Mouse (Mus musculus) gastrocnemius, adult 2 months (tissue): Measurements from ENCODE around the gene Mb. TPM values are rescaled to one million over a fixed set of nuclear protein-coding genes. Genes with fewer than 3 reads are reported as not detected.

Experiments
- DNase-seq: peaks from one replicate; pipeline ENCODE4 v3.0.0; 2022
- H3K27ac ChIP-seq: fragments of 200-600 bp; 2 replicates; pipeline ENCODE4 v1.8.1; 2022; ENCODE audit warnings: mild to moderate bottlenecking
- H3K4me3 ChIP-seq: fragments of 200-600 bp; 2 replicates; pipeline ENCODE4 v1.8.1; 2022; ENCODE audit warnings: mild to moderate bottlenecking, moderate library complexity
- CTCF ChIP-seq: fragments of 200-600 bp; IDR thresholded peaks from 2 replicates; pipeline ENCODE4 v1.8.1; 2022; ENCODE audit warnings: antibody characterized with exemption, mild to moderate bottlenecking, moderate library complexity
- intact Hi-C: fragments of 180-260 bp; cut with DNase I; formaldehyde crosslinking; loops from one replicate; pipeline ENCODE4 v1.15.1; 2025
- total RNA-seq, 2 experiments: library from RNA; stranded (reverse); gene quantifications; 2 replicates each; pipeline ENCODE4 v1.2.3; 2021

The Mb gene
- total RNA-seq, 2 experiments from 2014 or later = 3,091 to 7,772 TPM

- TF ChIP-seq CTCF = no peak
- Histone ChIP-seq H3K4me3 (no peak overlapping the region), H3K27ac (no peak overlapping the region)
- no peak for DNase-seq
- intact Hi-C loops = no loop called here
Measured at GRCm38 (mm10) chr15:77058566-77058965, 8.1 kb upstream of the Mb start.

DNA sequence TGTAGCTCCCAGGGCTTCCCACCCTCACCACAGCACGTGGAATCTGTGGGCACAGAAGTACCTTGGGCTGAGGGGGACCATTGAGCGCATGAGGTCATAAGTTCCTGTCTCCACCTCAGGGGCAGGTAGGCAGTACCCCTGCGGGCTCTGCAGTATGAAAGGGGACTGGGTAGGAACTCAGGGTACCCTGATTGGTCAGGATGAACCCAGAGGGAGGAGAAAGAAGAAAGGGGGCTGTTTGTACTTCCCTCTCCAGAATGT is 6.3 kb upstream of the Mb start:
- no peak for TF ChIP-seq CTCF
- no peak overlapping the region for H3K27ac ChIP-seq
- intact Hi-C loops = no loop called here

GRCm38 (mm10) chr15:77056001-77056790 is 5.7 kb upstream of the Mb start:
- Histone ChIP-seq H3K4me3 (no peak overlapping the region), H3K27ac (no peak overlapping the region)
- DNase-seq = no peak
- intact Hi-C loops = no loop called here
- TF ChIP-seq CTCF = no peak

More for the DNA sequence above, 6.3 kb upstream of the Mb start:
- no peak for DNase-seq
- H3K4me3 ChIP-seq = no peak overlapping the region

DNA sequence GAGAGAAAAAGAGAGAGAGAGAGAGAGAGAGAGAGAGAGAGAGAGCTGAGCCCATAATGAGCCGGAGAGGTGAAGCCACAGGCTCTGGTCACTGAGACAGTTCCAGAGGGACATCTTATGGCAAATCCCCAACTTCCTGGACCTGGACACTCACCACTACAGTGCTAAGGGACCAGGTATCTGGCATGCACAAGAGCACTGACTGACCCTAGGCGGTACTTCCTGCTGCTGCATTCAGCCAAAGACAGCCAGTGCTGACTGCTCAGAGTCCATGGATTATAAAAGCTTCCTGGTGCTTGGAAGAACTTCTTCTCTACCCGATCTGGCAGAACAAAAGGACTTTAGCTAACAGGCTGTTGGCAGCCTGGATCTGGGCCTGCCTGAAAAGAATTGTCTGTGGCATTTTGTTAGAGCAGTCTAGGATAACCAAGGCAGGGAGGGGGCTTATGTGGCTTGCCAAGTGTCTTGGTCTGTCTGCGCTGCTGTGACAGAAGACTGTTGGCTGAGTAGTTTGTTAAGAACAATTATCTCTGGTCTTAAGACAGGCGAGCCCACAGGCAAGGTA is 4.2 kb upstream of the Mb start:
- Histone ChIP-seq H3K4me3 (no peak overlapping the region), H3K27ac (peak overlapping the region; percentile 8; the same call in 1 of the 2 replicates)
- DNase-seq = no peak
- intact Hi-C loops = no loop called here
- TF ChIP-seq CTCF = no peak

- DNase-seq = no peak
- intact Hi-C loops = no loop called here
- no peak for TF ChIP-seq CTCF
- H3K4me3 ChIP-seq = no peak overlapping the region
- no peak overlapping the region for H3K27ac ChIP-seq
Measured at GRCm38 (mm10) chr15:77053021-77053420, 2.6 kb upstream of the Mb start.

DNA sequence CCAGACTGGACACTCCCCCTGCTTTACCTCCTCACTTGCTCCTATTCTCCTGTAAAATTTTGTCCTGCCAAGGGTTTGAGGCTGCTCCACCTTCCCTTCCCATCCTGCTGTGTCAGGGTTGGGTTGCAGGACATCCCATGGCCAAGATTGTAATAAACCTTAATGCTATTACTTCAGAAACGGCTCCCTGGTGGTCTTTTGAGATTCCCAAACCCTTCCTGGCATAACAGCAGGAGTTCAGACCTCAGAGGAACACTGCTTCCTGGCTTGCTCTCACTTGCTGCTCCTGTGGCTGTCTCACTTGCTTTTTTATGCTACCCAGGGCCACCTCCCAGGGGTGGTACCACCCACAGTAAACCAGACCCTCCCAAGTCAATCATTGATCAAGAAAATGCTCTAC is 1.7 kb upstream of the Mb start:
- no peak for DNase-seq
- TF ChIP-seq CTCF = no peak
- Histone ChIP-seq H3K27ac (no peak overlapping the region), H3K4me3 (peak overlapping the region; percentile 21; the same call in 1 of the 2 replicates)
- intact Hi-C loops = no loop called here

- intact Hi-C loops = no loop called here
- Histone ChIP-seq H3K4me3 (peak overlapping the region; percentile 60), H3K27ac (peak overlapping the region; percentile 89)
- DNase-seq = peak; percentile 81
- TF ChIP-seq CTCF = no peak
Measured at GRCm38 (mm10) chr15:77045609-77046008, 4.9 kb downstream of the Mb start.

DNA sequence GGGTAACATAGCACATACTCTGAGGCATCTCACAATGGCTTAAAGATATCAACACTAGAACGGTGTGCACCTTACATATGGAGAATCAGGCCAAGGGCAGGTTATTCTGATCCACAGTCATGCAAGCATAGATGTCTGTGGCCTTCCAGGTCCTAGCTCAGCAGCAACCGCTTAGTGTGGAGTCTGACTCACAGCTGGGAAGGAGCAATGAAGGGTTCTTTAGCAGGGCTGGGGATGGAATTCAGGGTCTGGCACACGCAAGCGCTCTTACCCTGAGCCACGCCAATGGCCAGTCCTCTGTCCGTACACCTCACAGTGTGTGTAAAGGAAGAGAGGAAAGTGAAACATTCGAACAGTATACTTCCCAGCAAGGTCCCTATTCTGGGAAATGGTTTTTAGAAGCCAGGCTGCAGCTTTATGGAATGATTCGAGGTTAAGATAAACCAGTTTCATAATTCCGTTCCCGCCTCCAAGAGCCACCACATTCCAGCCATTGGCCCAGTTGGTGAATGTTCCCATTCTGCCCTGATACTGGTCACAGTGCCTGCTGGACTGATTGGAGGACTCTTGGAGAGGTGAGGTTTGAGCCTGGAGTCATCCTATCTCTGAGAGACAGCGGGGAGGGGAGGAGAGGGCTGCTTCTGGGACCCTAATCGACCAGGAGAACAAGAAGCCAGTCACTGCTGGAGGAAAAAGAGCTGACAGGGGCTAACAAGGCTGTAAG is 5.7 kb downstream of the Mb start, which contains the start of gene Apol6:
Apol6 (plus strand) TSS at position 133 of the 724 bp plus-strand sequence.
- intact Hi-C loops = no loop called here
- Histone ChIP-seq H3K4me3 (peak within 1 kb of the TSS; percentile 60), H3K27ac (peak within 1 kb of the TSS; percentile 89)
- TF ChIP-seq CTCF = no peak
- DNase-seq = peak; percentile 58

- intact Hi-C loops = no loop called here
- H3K27ac ChIP-seq = no peak overlapping the region
- TF ChIP-seq CTCF = no peak
Measured at GRCm38 (mm10) chr15:77040784-77041183, 9.7 kb downstream of the Mb start.

GRCm38 (mm10) chr15:77039211-77039700 is 11.2 kb downstream of the Mb start:
- H3K27ac ChIP-seq = no peak overlapping the region
- DNase-seq = no peak
- H3K4me3 ChIP-seq = no peak overlapping the region
- intact Hi-C loops = loop anchor here (5.0 kb wide), 2 partner anchors 113 to 323 kb away; no protein-coding TSS in a partner anchor
- TF ChIP-seq CTCF = no peak

More at GRCm38 (mm10) chr15:77040784-77041183, 9.7 kb downstream of the Mb start:
- DNase-seq = no peak
- no peak overlapping the region for H3K4me3 ChIP-seq

DNA sequence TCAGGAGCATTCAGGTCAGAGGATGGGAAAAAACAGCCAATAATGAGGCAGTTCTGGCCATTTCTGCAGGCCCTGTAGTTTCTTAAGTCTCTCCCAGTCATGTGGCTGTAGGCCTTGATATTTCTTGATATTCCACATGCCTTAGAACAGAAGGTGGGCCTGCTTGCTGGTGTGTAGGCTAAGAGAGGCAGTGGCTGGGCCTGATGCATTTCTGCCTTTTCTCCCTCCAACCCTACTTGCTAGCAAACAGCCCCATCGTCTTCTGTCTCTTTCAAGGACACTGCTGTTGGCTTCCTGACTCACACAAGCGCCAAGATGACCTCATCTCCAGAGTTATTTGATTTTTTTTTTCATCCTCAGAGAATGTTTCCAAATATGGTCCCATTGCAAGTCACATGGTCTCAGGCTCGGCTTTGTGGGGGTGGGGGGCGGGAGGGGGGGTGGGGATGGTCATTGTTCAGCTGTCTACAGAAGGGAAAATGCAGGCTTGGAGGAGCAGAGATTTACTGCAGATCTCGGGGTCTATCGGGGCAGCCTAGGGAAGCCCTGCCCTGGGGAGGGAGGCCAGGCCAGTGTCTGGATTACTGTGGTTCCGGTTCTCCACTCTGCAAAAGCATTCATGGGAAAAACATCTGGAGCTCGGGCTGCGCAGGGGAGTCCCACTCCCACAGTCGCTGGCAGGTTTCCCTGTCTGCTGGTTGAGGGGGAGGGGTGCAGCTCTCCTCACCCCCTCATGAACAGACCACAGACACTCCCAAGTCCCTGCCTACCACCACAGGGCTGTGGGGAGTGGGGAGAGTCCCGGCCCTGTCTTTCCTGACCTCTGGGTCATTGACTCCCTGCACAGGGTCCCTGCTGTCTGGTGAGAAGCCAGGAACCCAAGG is 12.9 kb downstream of the Mb start:
- Histone ChIP-seq H3K27ac (peak overlapping the region; percentile 94), H3K4me3 (peak overlapping the region; percentile 54)
- peak; percentile 84 for DNase-seq
- intact Hi-C loops = loop anchor here (5.0 kb wide), 2 partner anchors 115 to 325 kb away; no protein-coding TSS in a partner anchor
- no peak for TF ChIP-seq CTCF

DNA sequence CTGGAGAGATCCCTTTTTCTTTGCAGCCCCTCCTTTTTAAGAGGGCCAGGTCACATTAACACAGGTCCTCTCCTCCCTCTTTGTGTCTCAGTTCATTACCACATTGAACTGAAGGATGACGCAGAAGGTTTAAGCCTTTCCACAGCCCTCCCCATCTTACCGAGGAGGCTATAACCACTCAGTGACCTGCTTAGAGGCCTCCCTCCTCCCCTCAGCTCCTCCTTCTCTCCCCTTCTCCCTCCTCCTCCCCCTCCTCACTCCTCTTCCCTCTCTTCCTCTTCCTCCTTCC is 13.5 kb downstream of the Mb start:
- Histone ChIP-seq H3K27ac (peak overlapping the region; percentile 94), H3K4me3 (peak overlapping the region; percentile 54)
- intact Hi-C loops = loop anchor here (5.0 kb wide), 2 partner anchors 115 to 325 kb away; no protein-coding TSS in a partner anchor
- DNase-seq = no peak
- no peak for TF ChIP-seq CTCF
